Mouse (Mus musculus) CH12.LX (cell line): ENCODE data around the gene Padi6. TPM values are rescaled to one million over a fixed set of nuclear protein-coding genes. Genes with fewer than 3 reads are reported as not detected.

Experiments used
- DNase-seq: peaks from one replicate; pipeline ENCODE4 v3.0.0-alpha.2; 2013; ENCODE audit errors: extremely low read depth
- H3K27ac ChIP-seq: 2 replicates; pipeline ENCODE4 v1.5.1; 2012; ENCODE audit warnings: low read depth, mild to moderate bottlenecking, control low read depth, moderate library complexity; ENCODE audit not compliant: insufficient read depth
- H3K27me3 ChIP-seq: replicated peaks from 2 replicates; pipeline ENCODE3; 2012; ENCODE audit warnings: inconsistent platforms
- H3K36me3 ChIP-seq, 2 experiments: replicated peaks in 1 of 2; 2 replicates each; pipeline versions ENCODE3 to v1.6.1; 2012; ENCODE audit warnings: inconsistent platforms in 1 of 2, low read length in 1 of 2, mild to moderate bottlenecking in 1 of 2, mixed read lengths in 1 of 2, moderate library complexity in 1 of 2; ENCODE audit not compliant: control insufficient read depth in 1 of 2, insufficient read depth in 1 of 2
- H3K4me1 ChIP-seq, 2 experiments: 2 replicates each; pipeline ENCODE4 v1.6.1; 2012; ENCODE audit warnings: inconsistent platforms in 1 of 2, moderate library complexity in 1 of 2; ENCODE audit not compliant: insufficient read depth in 2 of 2, control insufficient read depth in 1 of 2
- H3K4me2 ChIP-seq: 2 replicates; pipeline ENCODE4 v1.6.1; 2012; ENCODE audit warnings: low read depth, mild to moderate bottlenecking, control low read depth; ENCODE audit not compliant: poor library complexity, insufficient read depth, severe bottlenecking
- H3K4me3 ChIP-seq, 3 experiments: fragments of 150-350 bp in 1 of 3; sonication (generic) in 1 of 3; replicated peaks in 1 of 3; 2 replicates each; pipeline versions ENCODE3 to v1.5.1; 2011 to 2012; ENCODE audit warnings: low read depth in 2 of 3, low read length in 2 of 3, mild to moderate bottlenecking in 2 of 3, moderate library complexity in 2 of 3, control low read depth in 1 of 3, improper control_type of control experiment in 1 of 3, inconsistent platforms in 1 of 3, mixed read lengths in 1 of 3; ENCODE audit not compliant: poor library complexity in 1 of 3
- H3K79me2 ChIP-seq: replicated peaks from 2 replicates; pipeline ENCODE4 v1.6.1; 2012; ENCODE audit warnings: mild to moderate bottlenecking, moderate library complexity; ENCODE audit not compliant: control insufficient read depth, poor library complexity, insufficient read depth, severe bottlenecking; ENCODE audit errors: extremely low read depth
- H3K9ac ChIP-seq: 2 replicates; pipeline ENCODE4 v1.6.1; 2012; ENCODE audit warnings: low read depth, mild to moderate bottlenecking, control low read depth, moderate library complexity; ENCODE audit not compliant: insufficient read depth
- H3K9me3 ChIP-seq: replicated peaks from 2 replicates; pipeline ENCODE3; 2012; ENCODE audit warnings: low read length, inconsistent platforms, mixed read lengths
- CHD1 ChIP-seq: IDR thresholded peaks from 2 replicates; pipeline ENCODE4 v1.6.1; 2012; ENCODE audit warnings: low read depth, low read length, improper control_type of control experiment, inconsistent platforms
- CHD2 ChIP-seq: IDR thresholded peaks from 2 replicates; pipeline ENCODE4 v1.6.1; 2011; ENCODE audit warnings: low read length, improper control_type of control experiment
- CTCF ChIP-seq, 2 experiments: IDR thresholded peaks in 1 of 2; conservative IDR thresholded peaks in 1 of 2; 2 replicates each; pipeline ENCODE4 v1.5.1; 2011 to 2012; ENCODE audit warnings: low read depth in 2 of 2, low read length in 2 of 2, improper control_type of control experiment in 1 of 2, inconsistent platforms in 1 of 2, mild to moderate bottlenecking in 1 of 2, moderate library complexity in 1 of 2
- ELF1 ChIP-seq: IDR thresholded peaks from 2 replicates; pipeline ENCODE4 v1.6.1; 2014; ENCODE audit warnings: low read depth, mild to moderate bottlenecking, inconsistent platforms, low read length, improper control_type of control experiment
- EP300 ChIP-seq: IDR thresholded peaks from 2 replicates; pipeline ENCODE4 v1.6.1; 2011; ENCODE audit warnings: low read length, improper control_type of control experiment
- GABPA ChIP-seq: IDR thresholded peaks from 2 replicates; pipeline ENCODE4 v1.6.1; 2012; ENCODE audit warnings: low read depth, low read length, improper control_type of control experiment, inconsistent platforms; ENCODE audit not compliant: insufficient replicate concordance
- HCFC1 ChIP-seq: IDR thresholded peaks from 2 replicates; pipeline ENCODE4 v1.6.1; 2012; ENCODE audit warnings: low read depth, mild to moderate bottlenecking, inconsistent platforms, low read length, improper control_type of control experiment
- MAFK ChIP-seq: IDR thresholded peaks from 2 replicates; pipeline ENCODE4 v1.6.1; 2011; ENCODE audit warnings: low read length, improper control_type of control experiment; ENCODE audit not compliant: insufficient replicate concordance
- MAX ChIP-seq: IDR thresholded peaks from 2 replicates; pipeline ENCODE4 v1.6.1; 2011; ENCODE audit warnings: low read length, improper control_type of control experiment
- MEF2A ChIP-seq: IDR thresholded peaks from 2 replicates; pipeline ENCODE4 v1.6.1; 2014; ENCODE audit warnings: low read depth, mild to moderate bottlenecking, inconsistent platforms, low read length, improper control_type of control experiment, borderline replicate concordance
- MXI1 ChIP-seq: IDR thresholded peaks from 2 replicates; pipeline ENCODE4 v1.6.1; 2011; ENCODE audit warnings: mild to moderate bottlenecking, low read depth, low read length, improper control_type of control experiment
- MYC ChIP-seq: IDR thresholded peaks from 2 replicates; pipeline ENCODE4 v1.6.1; 2011; ENCODE audit warnings: low read depth, mild to moderate bottlenecking, improper control_type of control experiment, low read length
- NELFE ChIP-seq: IDR thresholded peaks from 2 replicates; pipeline ENCODE4 v1.6.1; 2011; ENCODE audit warnings: low read depth, low read length, improper control_type of control experiment
- NRF1 ChIP-seq: IDR thresholded peaks from 2 replicates; pipeline ENCODE4 v1.6.1; 2014; ENCODE audit warnings: low read depth, mild to moderate bottlenecking, inconsistent platforms, low read length, improper control_type of control experiment, moderate library complexity
- RAD21 ChIP-seq: IDR thresholded peaks from 2 replicates; pipeline ENCODE4 v1.6.1; 2011; ENCODE audit warnings: low read depth, mild to moderate bottlenecking, low read length, improper control_type of control experiment, moderate library complexity
- SIN3A ChIP-seq: IDR thresholded peaks from 2 replicates; pipeline ENCODE4 v1.6.1; 2012; ENCODE audit warnings: low read length, improper control_type of control experiment, inconsistent platforms
- TCF12 ChIP-seq: IDR thresholded peaks from 2 replicates; pipeline ENCODE4 v1.6.1; 2014; ENCODE audit warnings: low read depth, mild to moderate bottlenecking, inconsistent platforms, low read length, improper control_type of control experiment
- USF1 ChIP-seq: IDR thresholded peaks from 2 replicates; pipeline ENCODE4 v1.6.1; 2014; ENCODE audit warnings: low read depth, mild to moderate bottlenecking, inconsistent platforms, low read length, improper control_type of control experiment
- ZC3H11A ChIP-seq: IDR thresholded peaks from 2 replicates; pipeline ENCODE4 v1.6.1; 2012; ENCODE audit warnings: low read depth, mild to moderate bottlenecking, inconsistent platforms, low read length, improper control_type of control experiment
- ZKSCAN1 ChIP-seq: IDR thresholded peaks from 2 replicates; pipeline ENCODE4 v1.6.1; 2012; ENCODE audit warnings: low read depth, inconsistent platforms, low read length, improper control_type of control experiment, borderline replicate concordance
- ZMIZ1 ChIP-seq: IDR thresholded peaks from 2 replicates; pipeline ENCODE4 v1.6.1; 2012; ENCODE audit warnings: low read depth, mild to moderate bottlenecking, inconsistent platforms, low read length, improper control_type of control experiment
- dilution Hi-C: fragments of 300-500 bp; cut with MboI; formaldehyde crosslinking; loops from 2 replicates; pipeline ENCODE4 v1.14.3; 2020; ENCODE audit warnings: low sequenced_read_pairs; ENCODE audit not compliant: extremely low pct_unique_long_range_greater_than_20kb, extremely low pct_ligation_motif_present
- in situ Hi-C: fragments of 300-500 bp; cut with MboI; formaldehyde crosslinking; loops from 3 replicates; pipeline ENCODE4 v1.14.3; 2019; ENCODE audit warnings: low sequenced_read_pairs, low pct_ligation_motif_present, low pct_unique_long_range_greater_than_20kb, mixed read lengths
- polyA plus RNA-seq: library from polyadenylated mRNA; unstranded; fragments of >175 nt; gene quantifications from 2 replicates; pipeline ENCODE4 v1.2.1, GENCODE M21; 2012; ENCODE audit warnings: low read depth; ENCODE audit not compliant: insufficient read length
- total RNA-seq, 2 experiments: library from RNA; depleted of rRNA; stranded (reverse); fragments of 300-350 nt in 1 of 2; fragments of >200 nt in 1 of 2; gene quantifications; 2 replicates each; pipeline ENCODE4 v1.2.3; 2012 to 2014

The Padi6 gene
- total and polyA plus RNA-seq, 3 experiments: not detected

DNA sequence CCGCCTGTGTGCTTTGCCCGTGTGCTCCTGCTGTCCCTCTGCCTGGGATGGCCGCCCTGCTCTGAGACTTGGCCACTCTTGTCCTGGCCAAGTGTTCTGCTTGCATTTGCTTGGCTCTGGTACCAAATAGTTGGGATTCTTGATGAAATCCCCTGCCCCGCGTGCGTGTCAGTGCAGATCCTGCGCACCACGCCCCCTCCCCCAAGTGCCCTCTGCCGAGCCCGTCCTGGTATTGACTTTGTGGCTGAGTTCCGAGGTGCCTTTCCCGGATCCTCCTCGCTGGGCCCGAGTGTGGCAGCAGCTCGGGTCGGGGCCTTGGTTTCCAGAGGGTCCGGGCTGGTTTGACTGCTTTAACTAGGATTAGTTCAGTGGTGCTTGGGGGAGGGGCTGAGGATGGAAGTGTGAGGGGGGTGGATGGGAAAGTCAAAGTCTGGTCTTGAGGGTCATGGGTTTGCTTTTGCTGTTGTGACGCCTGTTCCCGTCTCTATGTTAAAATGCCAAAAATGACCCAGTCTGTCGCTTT lies 20.4 kb downstream of the Padi6 start:
- Histone ChIP-seq H3K4me1 (no peaks in the 10 kb centered on the region), H3K9me3 (no peaks in the 10 kb centered on the region), H3K9ac (no peak overlapping the region), H3K27me3 (no peaks in the 10 kb centered on the region), H3K36me3 (peaks cover 59 to 94% of the 10 kb centered on the region in 2 experiments), H3K4me3 (no peak overlapping the region), H3K4me2 (no peak overlapping the region), H3K27ac (no peak overlapping the region), H3K79me2 (no peaks in the 10 kb centered on the region)
- no peak for DNase-seq
- in situ Hi-C loops: no loop called here
- dilution Hi-C loops: no loop called here
- TF ChIP-seq USF1: no peak
- no peak for TF ChIP-seq ZMIZ1
- no peak for TF ChIP-seq MAFK
- no peak for TF ChIP-seq EP300
- no peak for TF ChIP-seq MXI1
- TF ChIP-seq GABPA: no peak
- TF ChIP-seq HCFC1: no peak
- no peak for TF ChIP-seq CHD1
- no peak for TF ChIP-seq MEF2A
- TF ChIP-seq NELFE: no peak
- TF ChIP-seq TCF12: no peak
- TF ChIP-seq ELF1: no peak
- TF ChIP-seq RAD21: no peak
- TF ChIP-seq ZC3H11A: no peak
- no peak for TF ChIP-seq CHD2
- no peak for TF ChIP-seq MYC

DNA sequence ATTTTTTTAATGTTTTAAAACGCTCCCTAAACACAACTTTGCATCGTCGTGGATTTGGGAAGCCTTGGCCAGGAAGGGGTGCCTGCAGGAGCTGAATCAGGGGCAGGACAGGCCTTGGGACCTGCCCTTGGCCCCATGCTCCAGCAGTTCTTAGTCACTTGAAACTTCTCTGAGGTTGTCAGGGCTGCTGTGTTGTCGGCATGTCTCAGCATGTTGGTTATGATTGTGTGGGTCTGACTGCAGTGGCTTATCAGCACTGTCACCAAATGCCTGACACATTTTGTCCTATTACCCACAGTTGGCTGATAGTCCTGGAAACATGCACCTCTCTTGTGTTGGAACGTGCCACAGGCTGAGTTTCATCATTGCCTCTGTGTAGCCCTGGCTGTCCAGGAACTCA lies 22.4 kb downstream of the Padi6 start:
- no peaks in the 10 kb centered on the region for H3K27me3 ChIP-seq
- dilution Hi-C loops (no loop called here), in situ Hi-C loops (no loop called here)
- H3K4me3 ChIP-seq: no peak overlapping the region
- no peak overlapping the region for H3K27ac ChIP-seq
- no peaks in the 10 kb centered on the region for H3K4me1 ChIP-seq
- peaks cover 78 to 97% of the 10 kb centered on the region in 2 experiments for H3K36me3 ChIP-seq
- no peak overlapping the region for H3K9ac ChIP-seq
- H3K9me3 ChIP-seq: no peaks in the 10 kb centered on the region
- no peaks in the 10 kb centered on the region for H3K79me2 ChIP-seq
- TF ChIP-seq USF1: no peak
- no peak for TF ChIP-seq NRF1
- no peak for TF ChIP-seq CHD1
- no peak for TF ChIP-seq SIN3A
- no peak for TF ChIP-seq RAD21
- TF ChIP-seq CTCF (conservative IDR thresholded peaks at IDR 0.05 in 1 of 2, IDR thresholded peaks at IDR 0.05 in 1 of 2; ENCODE audit: low read depth in 2 of 2, low read length in 2 of 2): no peak
- no peak for TF ChIP-seq ZKSCAN1
- TF ChIP-seq MAX: no peak
- no peak for DNase-seq
- H3K4me2 ChIP-seq: no peak overlapping the region
